Mouse (Mus musculus) forebrain, embryonic 10.5 days (tissue): ENCODE measurements around the gene Ldlrad3. TPM values are rescaled to one million over a fixed set of nuclear protein-coding genes. Genes with fewer than 3 reads are reported as not detected.

Experiments
- DNase-seq: peaks from one replicate; pipeline ENCODE4 v3.0.0-alpha.2; 2017; ENCODE audit warnings: low spot score; ENCODE audit errors: extremely low spot score
- H3K27ac ChIP-seq: fragments of 300-500 bp; sonication (generic); 2 replicates; pipeline ENCODE4 v1.5.1; 2016; ENCODE audit warnings: mild to moderate bottlenecking
- H3K27me3 ChIP-seq: fragments of 300-500 bp; sonication (generic); 2 replicates; pipeline ENCODE4 v1.6.1; 2016; ENCODE audit warnings: mild to moderate bottlenecking; ENCODE audit not compliant: poor library complexity, severe bottlenecking
- H3K36me3 ChIP-seq: fragments of 300-500 bp; sonication (generic); replicated peaks from 2 replicates; pipeline ENCODE4 v1.6.1; 2016; ENCODE audit warnings: mild to moderate bottlenecking, moderate library complexity
- H3K4me1 ChIP-seq: fragments of 300-500 bp; sonication (generic); 2 replicates; pipeline ENCODE4 v1.6.1; 2016
- H3K4me3 ChIP-seq: fragments of 300-500 bp; sonication (generic); 2 replicates; pipeline ENCODE4 v1.5.1; 2016; ENCODE audit warnings: mild to moderate bottlenecking, moderate library complexity
- H3K9me3 ChIP-seq: fragments of 300-500 bp; sonication (generic); 2 replicates; pipeline ENCODE4 v1.6.1; 2016; ENCODE audit warnings: mild to moderate bottlenecking, moderate library complexity
- WGBS: fragments of 180-500 bp; shearing (Covaris S2); methylation state at CpG from one replicate; pipeline ENCODE4 v1.1.7; 2016; 5-methylcytosine and 5-hydroxymethylcytosine counted together
- polyA plus RNA-seq: library from polyadenylated mRNA; unstranded; fragments of >200 nt; fragmentation: Nextera tagmentation; extraction: Ambion mirVana; gene quantifications from 2 replicates; pipeline ENCODE4 v1.2.1, GENCODE M21; 2016

Ldlrad3 gene
- 53.1 and 54.6 TPM in 2 replicates for polyA plus RNA-seq

DNA sequence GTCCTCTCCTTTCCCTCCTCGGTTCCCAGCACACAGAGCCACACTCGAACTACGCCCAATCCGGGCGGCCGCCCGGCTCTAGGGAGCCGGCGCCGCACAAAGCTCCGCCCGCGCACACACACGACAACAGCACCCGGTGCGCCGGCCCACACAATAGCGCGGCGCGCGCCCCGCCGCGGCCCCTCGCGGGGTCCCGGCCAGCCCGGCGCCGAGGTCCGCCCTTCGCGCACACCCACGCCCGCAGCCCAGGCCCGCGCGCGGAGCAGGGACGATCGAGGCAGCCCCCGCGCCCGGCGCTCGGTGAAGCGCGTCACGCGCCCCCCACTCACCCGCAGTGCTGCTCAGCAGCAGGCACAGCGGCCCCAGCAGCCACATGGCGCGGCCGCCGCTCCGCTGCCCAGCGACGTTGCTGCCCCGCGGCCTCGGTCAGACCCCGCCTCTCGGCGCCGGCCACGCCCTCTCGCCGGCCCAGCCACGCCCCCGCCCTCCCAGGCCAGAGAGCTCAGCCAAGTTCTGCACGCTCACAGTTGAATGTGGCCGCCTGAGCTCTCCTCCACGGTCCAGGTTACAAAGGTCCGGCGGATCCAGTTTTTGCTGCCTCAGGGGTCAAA is at the start of gene Ldlrad3:
Gene Ldlrad3, minus strand, starts transcription at position 435 of the 611 bp plus-strand sequence.
- WGBS: under 1% methylated on average over 76 of the region's 77 CpGs
- DNase-seq: peak; percentile 94

DNA sequence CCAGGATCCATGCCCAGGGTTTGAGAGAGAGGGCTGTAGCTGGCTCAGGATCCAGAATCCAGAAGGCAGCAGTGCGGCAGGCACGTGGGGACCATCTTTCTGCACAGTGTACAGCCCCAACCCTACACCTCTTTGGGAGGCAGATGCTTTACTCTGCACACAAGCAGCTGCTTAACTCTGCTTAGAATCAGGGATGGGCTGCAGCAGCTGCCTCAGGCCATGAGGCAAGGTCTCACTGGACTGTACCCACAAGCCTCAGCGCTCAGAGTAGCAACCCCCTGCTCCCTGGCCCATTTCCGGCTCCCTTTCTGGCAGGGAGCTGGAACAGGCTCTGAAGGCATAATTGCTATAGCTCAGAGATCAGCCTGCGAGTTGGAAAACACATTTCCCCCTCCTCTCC is 45.3 kb upstream of the Ldlrad3 start:
- Histone ChIP-seq H3K27me3 (no peaks in the 10 kb centered on the region; the same call in 1 of the 2 replicates), H3K27ac (peak overlapping the region; percentile 62), H3K36me3 (no peaks in the 10 kb centered on the region), H3K4me1 (peaks cover 26% of the 10 kb centered on the region), H3K9me3 (no peaks in the 10 kb centered on the region), H3K4me3 (no peak overlapping the region)
- no peak for DNase-seq
- 53% methylated on average over 5 of the region's 5 CpGs for WGBS

More for the DNA sequence above, at the start of gene Ldlrad3:
- Histone ChIP-seq H3K4me3 (peak within 1 kb of the TSS; percentile 82), H3K36me3 (0 out of 2 replicates have a peak, but pooled peaks cover 2% of the 10 kb centered on the region), H3K27me3 (no peaks in the 10 kb centered on the region), H3K27ac (peak within 1 kb of the TSS; percentile 98), H3K9me3 (no peaks in the 10 kb centered on the region), H3K4me1 (peaks cover 42% of the 10 kb centered on the region)

DNA sequence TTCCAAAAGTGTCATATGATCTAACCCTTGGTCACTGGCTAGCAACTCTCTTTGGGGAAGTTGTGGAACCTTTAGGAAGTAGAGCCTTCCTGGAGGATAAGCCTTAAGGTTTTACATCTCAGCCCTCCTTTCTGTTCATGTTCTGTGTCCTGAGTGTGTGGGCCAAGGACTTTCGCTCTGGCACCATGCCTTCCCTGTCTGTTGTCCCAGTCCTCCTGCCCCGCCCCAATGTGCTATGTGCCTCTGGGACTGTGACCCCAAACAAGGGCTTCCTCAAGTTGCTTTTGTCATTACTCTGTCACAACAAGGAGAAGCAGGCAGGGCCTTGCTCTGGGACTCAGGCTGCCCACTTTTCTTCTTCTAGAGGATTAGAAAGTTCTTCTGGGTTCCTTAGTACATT is 42.9 kb upstream of the Ldlrad3 start:
- DNase-seq: no peak
- Histone ChIP-seq H3K4me1 (peaks cover 30% of the 10 kb centered on the region), H3K9me3 (no peaks in the 10 kb centered on the region), H3K27ac (no peak overlapping the region), H3K27me3 (peaks cover 3% of the 10 kb centered on the region; the same call in 1 of the 2 replicates), H3K36me3 (no peaks in the 10 kb centered on the region), H3K4me3 (no peak overlapping the region)
- 89% methylated on average over 2 of the region's 2 CpGs for WGBS

DNA sequence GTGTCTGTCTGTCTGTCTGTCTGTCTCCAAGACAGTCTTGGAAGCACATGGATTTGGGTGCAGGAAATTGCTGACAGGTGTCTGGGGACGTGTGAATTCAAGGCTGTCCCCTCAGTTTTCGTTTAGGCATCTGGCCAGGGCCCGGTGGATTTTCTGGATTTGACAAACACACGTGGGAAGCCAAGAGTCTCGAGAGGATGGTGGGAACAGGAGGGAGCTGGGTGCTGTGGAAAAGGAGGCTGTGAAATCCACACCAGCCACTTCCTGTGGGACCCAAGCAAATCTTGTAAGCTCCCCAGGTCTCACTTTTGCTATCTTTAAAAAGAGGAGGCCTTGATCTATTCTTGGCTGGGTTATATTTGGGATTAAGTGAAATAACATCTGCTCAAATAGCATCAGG is 42.1 kb upstream of the Ldlrad3 start:
- 83% methylated on average over 5 of the region's 5 CpGs for WGBS
- no peak overlapping the region for H3K27ac ChIP-seq
- H3K27me3 ChIP-seq: peaks cover 9% of the 10 kb centered on the region; the same call in 1 of the 2 replicates
- peaks cover 38% of the 10 kb centered on the region for H3K4me1 ChIP-seq
- no peaks in the 10 kb centered on the region for H3K36me3 ChIP-seq
- no peak for DNase-seq
- no peaks in the 10 kb centered on the region for H3K9me3 ChIP-seq
- H3K4me3 ChIP-seq: no peak overlapping the region

DNA sequence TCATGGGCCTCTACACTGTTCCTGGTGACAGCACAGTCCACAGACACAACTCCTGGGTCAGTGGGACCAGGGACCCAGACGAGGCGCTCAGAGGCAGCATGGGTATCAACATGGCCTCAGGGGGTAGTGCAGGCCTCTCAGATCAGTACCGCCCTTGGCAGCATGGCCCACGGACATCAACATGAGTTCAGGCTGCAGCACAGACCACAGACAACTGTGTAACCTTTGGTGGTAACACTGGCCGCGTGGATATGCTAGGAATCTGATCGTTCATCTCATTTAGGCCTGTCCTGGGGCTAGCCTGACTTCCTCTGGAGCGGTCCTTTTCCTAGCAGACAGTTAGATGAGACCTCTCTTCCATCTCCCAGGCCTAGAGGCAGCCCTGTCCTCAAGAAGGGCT is 41.7 kb upstream of the Ldlrad3 start:
- DNase-seq: no peak
- Histone ChIP-seq H3K27ac (no peak overlapping the region), H3K4me1 (peaks cover 43% of the 10 kb centered on the region), H3K27me3 (peaks cover 10% of the 10 kb centered on the region; the same call in 1 of the 2 replicates), H3K9me3 (no peaks in the 10 kb centered on the region), H3K4me3 (no peak overlapping the region), H3K36me3 (no peaks in the 10 kb centered on the region)
- WGBS: 92% methylated on average over 8 of the region's 8 CpGs

DNA sequence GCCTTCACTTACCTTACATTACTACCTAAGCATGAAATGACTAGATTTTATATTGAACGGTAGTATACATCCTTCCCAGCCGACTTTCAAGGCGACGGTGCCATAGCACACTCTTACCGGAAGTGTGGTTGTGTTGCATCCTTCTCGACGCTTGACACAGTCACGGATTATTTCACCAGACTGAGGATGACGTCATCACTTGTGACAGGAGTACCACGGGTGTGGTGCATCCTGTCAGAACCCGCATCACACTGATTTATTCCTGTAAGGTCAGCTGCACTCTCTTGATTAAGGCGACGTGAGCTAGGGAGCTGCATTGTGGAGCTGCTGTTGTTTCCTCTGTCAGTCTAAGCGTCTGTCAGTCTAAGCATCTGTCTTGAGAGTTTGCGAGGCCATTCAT is 40.1 kb upstream of the Ldlrad3 start:
- peaks cover 10% of the 10 kb centered on the region; the same call in 1 of the 2 replicates for H3K27me3 ChIP-seq
- H3K9me3 ChIP-seq: no peaks in the 10 kb centered on the region
- H3K27ac ChIP-seq: no peak overlapping the region
- WGBS: 72% methylated on average over 15 of the region's 15 CpGs
- no peak for DNase-seq
- H3K4me3 ChIP-seq: no peak overlapping the region
- peaks cover 31% of the 10 kb centered on the region for H3K4me1 ChIP-seq
- no peaks in the 10 kb centered on the region for H3K36me3 ChIP-seq

DNA sequence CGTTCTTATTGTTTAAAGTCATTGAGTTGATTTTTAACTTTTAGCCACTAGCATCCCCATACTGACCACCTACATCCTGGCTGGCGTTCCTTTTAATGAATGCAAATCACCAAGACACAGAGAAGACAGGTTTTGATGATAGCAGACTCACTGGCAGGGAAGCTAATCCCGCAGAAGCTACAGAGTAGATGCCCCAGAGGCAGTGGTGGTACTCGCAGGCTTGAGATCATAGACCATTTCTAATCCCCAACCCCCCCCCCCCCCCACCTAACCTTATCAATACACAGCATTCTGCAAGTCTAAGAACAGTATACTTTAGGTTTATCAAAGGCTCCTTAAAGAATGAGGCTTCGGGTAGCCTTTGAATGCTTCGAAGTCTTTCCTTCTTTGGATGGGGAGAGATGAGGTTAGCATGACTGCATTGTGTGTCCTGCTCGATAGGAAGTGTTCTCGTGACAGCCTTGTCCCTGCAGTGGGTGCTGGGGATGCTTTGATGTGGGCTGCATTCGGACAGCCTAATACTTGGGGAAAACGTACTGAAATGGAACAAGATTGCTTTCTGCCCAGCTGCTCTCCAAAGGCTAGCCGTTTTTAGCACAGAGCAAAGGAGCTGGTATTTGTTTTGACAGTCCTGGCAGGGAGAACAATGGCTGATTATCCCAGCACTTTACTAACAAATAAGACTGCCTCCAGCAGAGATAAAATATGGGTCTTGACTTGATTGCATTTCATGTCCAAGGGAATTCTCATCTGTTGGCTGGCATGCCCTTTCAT is 37.4 kb upstream of the Ldlrad3 start:
- 6% methylated on average over 11 of the region's 11 CpGs for WGBS
- no peak overlapping the region for H3K4me3 ChIP-seq
- no peak overlapping the region for H3K27ac ChIP-seq
- H3K36me3 ChIP-seq: no peaks in the 10 kb centered on the region
- DNase-seq: no peak
- 0 out of 2 replicates have a peak, but pooled peaks cover 10% of the 10 kb centered on the region for H3K27me3 ChIP-seq
- H3K4me1 ChIP-seq: peaks cover 20% of the 10 kb centered on the region
- no peaks in the 10 kb centered on the region for H3K9me3 ChIP-seq

DNA sequence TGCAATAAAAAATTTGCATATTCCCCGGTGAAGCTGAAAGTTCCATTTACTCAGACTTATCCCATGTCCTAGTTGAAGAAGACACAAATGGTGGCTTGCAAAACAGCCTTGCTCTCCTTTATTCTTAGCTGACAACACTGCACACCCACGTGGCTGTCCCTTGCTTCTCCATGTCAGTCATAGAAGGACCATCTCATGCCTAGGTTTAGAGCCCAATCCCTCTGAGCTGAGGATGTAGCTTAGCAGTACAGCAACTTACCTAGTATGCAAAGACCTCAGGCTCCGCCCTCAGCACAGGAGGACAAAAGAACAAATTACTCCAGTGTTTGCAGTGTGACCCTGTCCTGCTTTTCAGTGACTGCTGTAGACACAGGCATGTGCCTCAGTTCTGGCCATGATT is 36.6 kb upstream of the Ldlrad3 start:
- Histone ChIP-seq H3K27me3 (0 out of 2 replicates have a peak, but pooled peaks cover 10% of the 10 kb centered on the region), H3K4me1 (peaks cover 20% of the 10 kb centered on the region), H3K9me3 (no peaks in the 10 kb centered on the region), H3K36me3 (no peaks in the 10 kb centered on the region), H3K27ac (no peak overlapping the region), H3K4me3 (no peak overlapping the region)
- WGBS: 58% methylated on average over 3 of the region's 3 CpGs
- DNase-seq: no peak

- Histone ChIP-seq H3K27me3 (no peaks in the 10 kb centered on the region), H3K36me3 (no peaks in the 10 kb centered on the region), H3K9me3 (no peaks in the 10 kb centered on the region), H3K4me3 (no peak overlapping the region), H3K4me1 (peaks cover 7% of the 10 kb centered on the region), H3K27ac (no peak overlapping the region)
- DNase-seq: no peak
- WGBS: 91% methylated on average over 1 of the region's 1 CpGs
These were observed 30.6 kb upstream of the Ldlrad3 start for GRCm38 (mm10) chr2:102216817-102217216.

GRCm38 (mm10) chr2:102212096-102212495 is 25.9 kb upstream of the Ldlrad3 start:
- peaks cover 11% of the 10 kb centered on the region for H3K4me1 ChIP-seq
- no peak overlapping the region for H3K4me3 ChIP-seq
- H3K9me3 ChIP-seq: no peaks in the 10 kb centered on the region
- 27% methylated on average over 4 of the region's 4 CpGs for WGBS
- peak overlapping the region; percentile 44; the same call in 1 of the 2 replicates for H3K27ac ChIP-seq
- no peak for DNase-seq
- no peaks in the 10 kb centered on the region for H3K36me3 ChIP-seq
- H3K27me3 ChIP-seq: peaks cover 4% of the 10 kb centered on the region

DNA sequence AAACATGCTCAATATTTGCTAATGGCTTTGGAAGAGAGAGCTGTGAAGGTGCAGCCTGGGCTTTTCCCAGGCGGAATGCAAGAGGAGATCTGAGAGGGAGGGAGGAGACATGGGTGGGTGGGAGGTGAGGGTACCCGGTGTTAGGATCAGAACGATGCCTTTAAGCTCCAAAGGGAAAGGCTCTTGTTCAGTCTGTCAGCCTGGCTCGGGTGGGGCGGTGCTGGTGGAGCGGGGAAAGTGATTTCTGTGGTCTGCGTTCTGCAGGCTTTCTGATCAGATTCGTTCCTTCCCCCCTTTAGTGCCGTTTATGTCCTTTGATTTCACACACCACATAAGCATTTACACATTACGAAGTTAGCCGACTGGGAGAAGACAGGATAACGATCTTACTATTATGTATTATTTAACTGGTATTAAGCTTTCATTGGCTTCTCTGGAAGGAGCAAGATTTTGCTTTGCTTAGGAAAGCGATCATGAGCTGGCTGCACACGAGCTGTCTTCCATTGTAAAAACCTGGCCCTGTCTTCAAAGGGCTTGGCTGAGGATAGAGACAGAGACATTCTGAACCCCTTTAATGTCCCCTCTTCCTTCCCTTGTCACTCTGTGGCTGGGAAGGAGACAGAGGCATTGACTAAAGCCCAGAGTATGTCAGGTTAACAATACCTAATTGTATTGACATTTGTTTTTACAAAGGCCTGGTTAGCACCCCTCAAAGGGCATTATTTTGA is 19.7 kb upstream of the Ldlrad3 start:
- no peaks in the 10 kb centered on the region for H3K9me3 ChIP-seq
- DNase-seq: no peak
- 6% methylated on average over 14 of the region's 14 CpGs for WGBS
- no peaks in the 10 kb centered on the region for H3K36me3 ChIP-seq
- H3K27ac ChIP-seq: 0 out of 2 replicates have a peak overlapping the region, but pooled peaks have one; percentile 40
- H3K4me3 ChIP-seq: peak overlapping the region; percentile 32
- peaks cover 23% of the 10 kb centered on the region for H3K4me1 ChIP-seq
- peaks cover 35% of the 10 kb centered on the region for H3K27me3 ChIP-seq

GRCm38 (mm10) chr2:102203478-102203877 is 17.3 kb upstream of the Ldlrad3 start:
- peaks cover 38% of the 10 kb centered on the region for H3K27me3 ChIP-seq
- H3K4me3 ChIP-seq: no peak overlapping the region
- no peak for DNase-seq
- H3K9me3 ChIP-seq: no peaks in the 10 kb centered on the region
- H3K4me1 ChIP-seq: peaks cover 23% of the 10 kb centered on the region
- H3K36me3 ChIP-seq: no peaks in the 10 kb centered on the region
- H3K27ac ChIP-seq: no peak overlapping the region
